Comparison of ENCODE assay signal across 12 mouse cellular contexts in the genomic region with DNA sequence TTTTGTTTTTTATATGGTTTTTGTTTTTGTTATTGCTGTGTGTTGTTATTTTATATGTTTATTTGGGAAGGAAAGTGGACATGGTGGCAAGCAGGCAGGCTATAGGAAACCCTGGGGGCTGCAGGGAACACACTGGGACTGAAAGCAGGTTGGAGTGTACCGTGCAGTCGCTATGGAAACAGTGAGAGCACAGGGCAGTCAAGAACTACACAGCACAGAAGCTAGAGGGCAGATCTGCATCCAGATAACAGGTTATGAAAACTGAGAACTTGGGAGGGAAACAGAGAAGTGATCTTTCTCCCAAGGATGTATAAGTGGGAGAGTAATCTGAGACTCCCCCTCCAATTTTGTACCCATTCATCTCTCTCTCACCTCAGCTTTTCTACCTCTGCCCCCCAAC. TPM values are rescaled to one million over a fixed set of nuclear protein-coding genes. Genes with fewer than 3 reads are reported as not detected.
DNase-seq lines count a peak whose midpoint lies in the region; ATAC-seq lines count a peak whose summit lies in the region.
"Had no signal": no experiment of that assay in that cellular context is flagged by ENCODE, and none has a peak within 500 bp of the region (broad histone marks: within the 10 kb centered on the region; RNA-seq: fewer than 3 reads in every experiment).

No protein-coding gene starts in this region.

- H3K27ac ChIP-seq in kidney, embryonic 16.5 days (ENCODE audit: low read length): no peak overlapping the region
- no peak overlapping the region for H3K27ac ChIP-seq in embryonic facial prominence, embryonic 14.5 days (replicated peaks; ENCODE audit: low read depth, low read length)
- H3K27ac ChIP-seq in midbrain, embryonic 15.5 days: no peak overlapping the region

- H3K9me3 ChIP-seq in kidney, embryonic 16.5 days (ENCODE audit: low read length): no peaks in the 10 kb centered on the region
- no peaks in the 10 kb centered on the region for H3K9me3 ChIP-seq in embryonic facial prominence, embryonic 14.5 days (ENCODE audit: control insufficient read depth, low read length)
- H3K9me3 ChIP-seq in midbrain, embryonic 15.5 days: no peaks in the 10 kb centered on the region

- H3K4me2 ChIP-seq in kidney, embryonic 16.5 days (replicated peaks; ENCODE audit: low read depth, low read length): no peak overlapping the region
- H3K4me2 ChIP-seq in embryonic facial prominence, embryonic 14.5 days (ENCODE audit: low read depth, low read length): no peak overlapping the region
- no peak overlapping the region for H3K4me2 ChIP-seq in midbrain, embryonic 15.5 days

- WGBS in kidney, embryonic 16.5 days: 8% methylated on average over 2 of the region's 2 CpGs
- 13% methylated on average over 2 of the region's 2 CpGs for WGBS in embryonic facial prominence, embryonic 14.5 days
- 7% methylated on average over 2 of the region's 2 CpGs for WGBS in midbrain, embryonic 15.5 days

- H3K4me1 ChIP-seq in kidney, embryonic 16.5 days (ENCODE audit: insufficient read depth, low read length): no peaks in the 10 kb centered on the region
- no peaks in the 10 kb centered on the region for H3K4me1 ChIP-seq in embryonic facial prominence, embryonic 14.5 days (ENCODE audit: control insufficient read depth, insufficient read depth, low read length)
- H3K4me1 ChIP-seq in midbrain, embryonic 15.5 days: 0 out of 2 replicates have a peak, but pooled peaks cover 4% of the 10 kb centered on the region

- peak; percentile 95 for ATAC-seq in kidney, embryonic 16.5 days (ENCODE audit: low FRiP score, low TSS enrichment)
- peak; percentile 60; the same call in 1 of the 2 replicates for ATAC-seq in embryonic facial prominence, embryonic 14.5 days (ENCODE audit: low read depth)
- peak; percentile 95 for ATAC-seq in midbrain, embryonic 15.5 days (replicated peaks)

- H3K27me3 ChIP-seq in kidney, embryonic 16.5 days (ENCODE audit: insufficient read depth, low read length): no peaks in the 10 kb centered on the region
- no peaks in the 10 kb centered on the region for H3K27me3 ChIP-seq in embryonic facial prominence, embryonic 14.5 days (replicated peaks; ENCODE audit: control insufficient read depth, insufficient read depth, low read length)
- no peaks in the 10 kb centered on the region for H3K27me3 ChIP-seq in midbrain, embryonic 15.5 days (replicated peaks)

- DNase-seq in kidney, adult 9 months: no peak
- DNase-seq in R1 (ENCODE audit: low read depth, low spot score): peak; percentile 47
- DNase-seq in embryonic facial prominence, embryonic 14.5 days (ENCODE audit: low spot score): peak; percentile 11
- no peak for DNase-seq in spleen, adult 12 weeks (ENCODE audit: low spot score)
- DNase-seq in layer of hippocampus, postnatal 36 days: no peak
- DNase-seq: adrenal gland, postnatal 10 days; cerebellum, adult 8-10 months; kidney, postnatal 25 days; left cerebral cortex, postnatal 4 days; right cerebral cortex, postnatal 14 days had no signal

- no peak overlapping the region for H3K4me3 ChIP-seq in kidney, embryonic 16.5 days (ENCODE audit: low read length)
- no peak overlapping the region for H3K4me3 ChIP-seq in embryonic facial prominence, embryonic 14.5 days (ENCODE audit: low read depth, low read length)
- no peak overlapping the region for H3K4me3 ChIP-seq in midbrain, embryonic 15.5 days

- H3K9ac ChIP-seq in kidney, embryonic 16.5 days (replicated peaks; ENCODE audit: low read length): no peak overlapping the region
- H3K9ac ChIP-seq in embryonic facial prominence, embryonic 14.5 days (ENCODE audit: low read depth, low read length): no peak overlapping the region
- H3K9ac ChIP-seq in midbrain, embryonic 15.5 days: no peak overlapping the region

- no peaks in the 10 kb centered on the region for H3K36me3 ChIP-seq in kidney, embryonic 16.5 days (ENCODE audit: insufficient read depth, low read length)
- no peaks in the 10 kb centered on the region for H3K36me3 ChIP-seq in embryonic facial prominence, embryonic 14.5 days (ENCODE audit: control insufficient read depth, insufficient read depth, low read length)
- H3K36me3 ChIP-seq in midbrain, embryonic 15.5 days (replicated peaks): no peaks in the 10 kb centered on the region

RNA-seq across cellular contexts. Expression of a gene that starts 7.4 kb away (rescaled TPM):
- 0.09 and 0.35 TPM in 2 replicates for polyA plus RNA-seq in kidney, embryonic 16.5 days (2015; fragmentation: Nextera tagmentation; extraction: Ambion mirVana)
- 1.9 and 2.3 TPM in 2 replicates for polyA plus RNA-seq in embryonic facial prominence, embryonic 14.5 days (2014; fragmentation: Nextera tagmentation; extraction: Ambion mirVana)
- polyA plus RNA-seq in midbrain, embryonic 15.5 days (2015; fragmentation: Nextera tagmentation; extraction: Ambion mirVana): 15.0 and 16.5 TPM in 2 replicates
- 1 to 10 TPM; 7.6 to 8.5 TPM for total RNA-seq in layer of hippocampus, postnatal 36 days (2021)

Comparison
In these comparisons a context has a peak if more than half of its experiments do, and no peak if none do; other contexts are left out.
1. DNase-seq: peak in R1 (single experiment) and embryonic facial prominence, embryonic 14.5 days (single experiment); none in kidney, adult 9 months (single experiment), spleen, adult 12 weeks (single experiment) and layer of hippocampus, postnatal 36 days (0 of 2).
2. Peak in every context shown above with its lines, with median percentiles within 50 percentile points of each other: ATAC-seq.